Mouse (Mus musculus): ENCODE results near the gene Cyp2ab1. TPM values are rescaled to one million over a fixed set of nuclear protein-coding genes. Genes with fewer than 3 reads are reported as not detected.
"Not testable (repeated sequence)": the region's sequence is repeated elsewhere in the genome, so short reads cannot be mapped to it uniquely, and the experiment has no call there.

Gene Cyp2ab1
- 1.8 and 2.1 TPM in 2 replicates for polyA plus RNA-seq (2012; rRNA removed)

DNA sequence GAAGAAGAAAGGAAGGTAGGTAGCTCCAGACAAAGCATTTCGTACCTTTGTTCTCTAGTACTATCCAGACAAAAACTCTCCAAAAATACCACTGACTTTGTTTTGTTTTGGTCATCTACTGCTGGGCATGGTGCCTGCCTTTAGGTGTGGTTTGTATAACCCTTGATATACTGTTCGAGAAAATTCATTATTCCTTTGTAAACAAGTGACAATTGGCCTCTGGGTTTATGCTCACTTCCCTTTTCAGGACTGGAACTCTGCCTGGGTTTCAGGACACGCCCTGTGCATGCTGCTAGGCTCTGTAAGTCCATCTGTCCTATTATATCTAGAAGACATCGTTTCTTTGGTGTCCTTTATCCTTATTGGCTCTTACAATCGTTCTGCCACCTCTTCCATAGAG is at the start of gene Cyp2ab1:
Cyp2ab1 (minus strand) TSS at position 119 of the 400 bp plus-strand sequence.
- 0 out of 2 replicates have a peak, but pooled peaks cover 2% of the 10 kb centered on the region for H3K4me1 ChIP-seq (ENCODE audit: control insufficient read depth, insufficient read depth, insufficient read length)
- no peak within 1 kb of the TSS for H3K4me3 ChIP-seq (ENCODE audit: extremely low read depth, insufficient read depth, insufficient read length)
- H3K27ac ChIP-seq (ENCODE audit: insufficient read depth, low read length) = 0 out of 2 replicates have a peak within 1 kb of the TSS, but pooled peaks have one; percentile 10
- TF ChIP-seq CTCF (IDR thresholded peaks at IDR 0.05; ENCODE audit: extremely low read depth, insufficient read depth, insufficient read length, insufficient replicate concordance) (no peak), POLR2A (IDR thresholded peaks at IDR 0.05; ENCODE audit: low read depth, low read length) (no peak)
- WGBS = 48% methylated on average over 5 of the region's 5 CpGs
- no peak for DNase-seq (ENCODE audit: low read depth in 1 of 2, low spot score in 2 of 2)
- H3K27me3 ChIP-seq (ENCODE audit: control insufficient read depth, insufficient read depth, low read length) = no peaks in the 10 kb centered on the region
- no peaks in the 10 kb centered on the region for H3K36me3 ChIP-seq (ENCODE audit: control insufficient read depth, insufficient read depth, low read length)

GRCm38 (mm10) chr16:20371731-20372130 is 46.5 kb upstream of the Cyp2ab1 start:
- WGBS = 81% methylated on average over 4 of the region's 4 CpGs
- H3K36me3 ChIP-seq (ENCODE audit: control insufficient read depth, insufficient read depth, low read length) = peaks cover 7% of the 10 kb centered on the region
- H3K27me3 ChIP-seq (ENCODE audit: control insufficient read depth, insufficient read depth, low read length) = no peaks in the 10 kb centered on the region
- no peak for TF ChIP-seq POLR2A (IDR thresholded peaks at IDR 0.05; ENCODE audit: low read depth, low read length)
- no peak for TF ChIP-seq CTCF (IDR thresholded peaks at IDR 0.05; ENCODE audit: extremely low read depth, insufficient read depth, insufficient read length, insufficient replicate concordance)
- DNase-seq (ENCODE audit: low read depth in 1 of 2, low spot score in 2 of 2) = no peak
- 0 out of 2 replicates have a peak overlapping the region, but pooled peaks have one; percentile 13 for H3K27ac ChIP-seq (ENCODE audit: insufficient read depth, low read length)
- H3K4me3 ChIP-seq (ENCODE audit: extremely low read depth, insufficient read depth, insufficient read length) = no peak overlapping the region
- H3K4me1 ChIP-seq (ENCODE audit: control insufficient read depth, insufficient read depth, insufficient read length) = no peaks in the 10 kb centered on the region

GRCm38 (mm10) chr16:20368221-20368620 is 43.0 kb upstream of the Cyp2ab1 start:
- Histone ChIP-seq H3K27ac (ENCODE audit: insufficient read depth, low read length) (no peak overlapping the region), H3K27me3 (ENCODE audit: control insufficient read depth, insufficient read depth, low read length) (no peaks in the 10 kb centered on the region), H3K4me1 (ENCODE audit: control insufficient read depth, insufficient read depth, insufficient read length) (no peaks in the 10 kb centered on the region), H3K4me3 (ENCODE audit: extremely low read depth, insufficient read depth, insufficient read length) (no peak overlapping the region), H3K36me3 (ENCODE audit: control insufficient read depth, insufficient read depth, low read length) (peaks cover 9% of the 10 kb centered on the region; the same call in 1 of the 2 replicates)
- 93% methylated on average over 9 of the region's 9 CpGs for WGBS
- no peak for DNase-seq (ENCODE audit: low read depth in 1 of 2, low spot score in 2 of 2)
- TF ChIP-seq CTCF (IDR thresholded peaks at IDR 0.05; ENCODE audit: extremely low read depth, insufficient read depth, insufficient read length, insufficient replicate concordance) (no peak), POLR2A (IDR thresholded peaks at IDR 0.05; ENCODE audit: low read depth, low read length) (no peak)

DNA sequence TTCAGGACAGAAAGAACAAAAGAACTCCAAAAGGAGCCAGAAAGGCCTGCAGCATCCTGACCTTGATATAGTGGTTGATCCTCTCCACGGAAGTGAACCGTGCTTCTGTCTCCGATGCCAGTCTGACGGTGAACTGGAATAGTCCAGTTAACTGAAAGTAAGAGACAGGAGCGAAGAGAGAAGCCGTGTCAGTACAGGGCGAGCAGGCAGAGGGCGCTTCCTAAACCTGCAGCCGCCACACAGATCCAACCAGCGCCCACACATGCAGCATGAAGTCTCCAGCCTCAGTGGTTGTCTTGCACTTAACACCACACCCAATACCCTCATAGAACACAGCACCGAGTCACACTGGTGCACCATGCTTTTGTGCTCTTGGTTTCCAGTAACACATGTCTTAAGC is 36.9 kb upstream of the Cyp2ab1 start:
- H3K36me3 ChIP-seq (ENCODE audit: control insufficient read depth, insufficient read depth, low read length) = peaks cover 5% of the 10 kb centered on the region
- no peak overlapping the region for H3K4me3 ChIP-seq (ENCODE audit: extremely low read depth, insufficient read depth, insufficient read length)
- H3K27me3 ChIP-seq (ENCODE audit: control insufficient read depth, insufficient read depth, low read length) = no peaks in the 10 kb centered on the region
- WGBS = 94% methylated on average over 11 of the region's 11 CpGs
- H3K4me1 ChIP-seq (ENCODE audit: control insufficient read depth, insufficient read depth, insufficient read length) = no peaks in the 10 kb centered on the region; the same call in 1 of the 2 replicates
- DNase-seq (ENCODE audit: low read depth in 1 of 2, low spot score in 2 of 2) = no peak
- no peak for TF ChIP-seq CTCF (IDR thresholded peaks at IDR 0.05; ENCODE audit: extremely low read depth, insufficient read depth, insufficient read length, insufficient replicate concordance)
- no peak overlapping the region for H3K27ac ChIP-seq (ENCODE audit: insufficient read depth, low read length)

DNA sequence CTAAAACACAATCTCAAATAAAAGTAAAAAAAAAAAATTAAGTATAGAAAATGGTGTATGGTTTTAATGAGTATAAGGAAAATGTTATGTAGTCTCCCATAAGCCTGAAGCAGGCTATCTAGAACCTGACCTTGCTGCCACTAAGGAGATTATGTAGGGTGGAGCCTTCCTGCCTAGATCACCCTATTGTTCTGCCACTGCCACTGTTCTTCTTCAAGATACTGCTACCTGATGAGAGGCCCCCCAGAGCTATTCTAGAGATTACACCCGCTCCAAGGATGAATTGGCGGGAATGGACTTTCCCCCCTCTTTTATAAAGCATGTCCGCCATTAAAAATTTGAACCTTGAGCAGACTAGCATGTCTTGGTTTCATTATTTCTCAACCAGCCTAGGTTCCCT is 36.3 kb upstream of the Cyp2ab1 start:
- H3K36me3 ChIP-seq (ENCODE audit: control insufficient read depth, insufficient read depth, low read length); H3K27me3 ChIP-seq (ENCODE audit: control insufficient read depth, insufficient read depth, low read length); DNase-seq (ENCODE audit: low read depth in 1 of 2, low spot score in 2 of 2); H3K4me1 ChIP-seq (ENCODE audit: control insufficient read depth, insufficient read depth, insufficient read length); H3K27ac ChIP-seq (ENCODE audit: insufficient read depth, low read length); H3K4me3 ChIP-seq (ENCODE audit: extremely low read depth, insufficient read depth, insufficient read length): not testable (repeated sequence)
- WGBS = 81% methylated on average over 3 of the region's 3 CpGs

GRCm38 (mm10) chr16:20359643-20360295 is 34.6 kb upstream of the Cyp2ab1 start:
- WGBS = 90% methylated on average over 9 of the region's 9 CpGs
- Histone ChIP-seq H3K27me3 (ENCODE audit: control insufficient read depth, insufficient read depth, low read length) (no peaks in the 10 kb centered on the region), H3K36me3 (ENCODE audit: control insufficient read depth, insufficient read depth, low read length) (peaks cover 7% of the 10 kb centered on the region), H3K4me1 (ENCODE audit: control insufficient read depth, insufficient read depth, insufficient read length) (no peaks in the 10 kb centered on the region; the same call in 1 of the 2 replicates), H3K27ac (ENCODE audit: insufficient read depth, low read length) (no peak overlapping the region), H3K4me3 (ENCODE audit: extremely low read depth, insufficient read depth, insufficient read length) (no peak overlapping the region)
- no peak for DNase-seq (ENCODE audit: low read depth in 1 of 2, low spot score in 2 of 2)
- TF ChIP-seq POLR2A (IDR thresholded peaks at IDR 0.05; ENCODE audit: low read depth, low read length) = no peak
- no peak for TF ChIP-seq CTCF (IDR thresholded peaks at IDR 0.05; ENCODE audit: extremely low read depth, insufficient read depth, insufficient read length, insufficient replicate concordance)

- TF ChIP-seq POLR2A (IDR thresholded peaks at IDR 0.05; ENCODE audit: low read depth, low read length) (no peak), CTCF (IDR thresholded peaks at IDR 0.05; ENCODE audit: extremely low read depth, insufficient read depth, insufficient read length, insufficient replicate concordance) (no peak)
- H3K27ac ChIP-seq (ENCODE audit: insufficient read depth, low read length) = 0 out of 2 replicates have a peak overlapping the region, but pooled peaks have one; percentile 2
- no peaks in the 10 kb centered on the region for H3K27me3 ChIP-seq (ENCODE audit: control insufficient read depth, insufficient read depth, low read length)
- no peak for DNase-seq (ENCODE audit: low read depth in 1 of 2, low spot score in 2 of 2)
- H3K4me1 ChIP-seq (ENCODE audit: control insufficient read depth, insufficient read depth, insufficient read length) = no peaks in the 10 kb centered on the region; the same call in 1 of the 2 replicates
- 71% methylated on average over 5 of the region's 5 CpGs for WGBS
- peaks cover 6% of the 10 kb centered on the region for H3K36me3 ChIP-seq (ENCODE audit: control insufficient read depth, insufficient read depth, low read length)
- no peak overlapping the region for H3K4me3 ChIP-seq (ENCODE audit: extremely low read depth, insufficient read depth, insufficient read length)
Measured at GRCm38 (mm10) chr16:20357837-20358236, 32.6 kb upstream of the Cyp2ab1 start.
